In the genomic region with DNA sequence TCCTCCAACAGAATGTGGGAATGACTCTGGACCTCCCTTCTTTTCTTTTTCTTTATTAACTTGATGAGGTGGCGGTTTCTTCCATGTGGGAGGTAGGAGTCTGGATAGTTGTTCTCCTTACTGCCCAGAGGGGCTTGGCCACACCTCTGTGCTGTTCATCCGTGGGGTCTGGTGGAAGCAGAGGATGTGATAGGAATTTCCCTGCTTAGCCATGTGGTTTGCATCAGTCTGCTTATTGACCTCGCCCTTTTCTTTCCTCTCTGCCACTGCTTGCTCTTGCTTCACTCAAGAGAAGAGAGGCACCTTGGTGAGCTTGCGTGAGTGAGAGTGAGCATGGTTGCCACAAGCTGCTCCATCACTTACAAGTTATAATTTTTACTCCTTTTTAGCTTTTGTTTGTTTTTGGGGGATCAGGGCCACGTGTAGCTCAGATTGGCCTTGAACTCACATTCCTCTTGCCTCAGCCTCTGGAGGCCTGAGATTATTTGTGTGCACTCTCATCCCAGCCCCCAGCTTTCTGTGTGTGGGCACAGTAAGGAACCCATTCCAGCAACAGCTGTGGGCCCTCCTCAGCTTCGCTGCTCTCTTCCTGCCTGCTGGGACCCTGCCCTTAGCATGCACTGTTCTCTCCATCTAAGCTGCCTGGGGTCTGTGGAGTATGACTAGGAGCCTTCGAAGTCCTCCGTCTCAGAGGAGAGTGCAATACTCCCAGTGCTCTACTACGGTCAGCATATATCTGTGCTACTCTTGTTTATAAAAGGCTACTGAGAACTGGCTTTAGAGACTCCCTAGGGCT, we compare ENCODE assay signal across 10 mouse cellular contexts. TPM values are rescaled to one million over a fixed set of nuclear protein-coding genes. Genes with fewer than 3 reads are reported as not detected.
DNase-seq lines count a peak whose midpoint lies in the region; ATAC-seq and TF ChIP-seq lines count a peak whose summit lies in the region.
"Had no signal": no experiment of that assay in that cellular context is flagged by ENCODE, and none has a peak within 500 bp of the region (broad histone marks: within the 10 kb centered on the region; RNA-seq: fewer than 3 reads in every experiment).

No protein-coding gene starts in this region.

- intact Hi-C loops in heart, postnatal 14 days (cut with DNase I): no loop called here

- TF ChIP-seq CTCF in kidney, postnatal 0 days (IDR thresholded peaks at IDR 0.05; ENCODE audit: low read depth): no peak
- no peak for TF ChIP-seq CTCF in cerebellum, adult 2 months (IDR thresholded peaks at IDR 0.05; ENCODE audit: borderline replicate concordance, insufficient read depth, low read depth, low read length)

- H3K9me3 ChIP-seq in heart, embryonic 12.5 days (replicated peaks): no peaks in the 10 kb centered on the region
- no peaks in the 10 kb centered on the region for H3K9me3 ChIP-seq in neural tube, embryonic 13.5 days
- H3K9me3 ChIP-seq in kidney, postnatal 0 days (replicated peaks; ENCODE audit: low read length): no peaks in the 10 kb centered on the region

- H3K36me3 ChIP-seq in heart, embryonic 12.5 days: no peaks in the 10 kb centered on the region
- H3K36me3 ChIP-seq in neural tube, embryonic 13.5 days: no peaks in the 10 kb centered on the region
- no peaks in the 10 kb centered on the region for H3K36me3 ChIP-seq in kidney, postnatal 0 days (ENCODE audit: insufficient read depth, low read length)

- 0 out of 2 replicates have a peak overlapping the region, but pooled peaks have one; percentile 7 for H3K27ac ChIP-seq in heart, embryonic 12.5 days (ENCODE audit: poor library complexity, severe bottlenecking)
- H3K27ac ChIP-seq in neural tube, embryonic 13.5 days (replicated peaks): peak overlapping the region; percentile 61
- H3K27ac ChIP-seq in kidney, postnatal 0 days: peak overlapping the region; percentile 65
- no peak overlapping the region for H3K27ac ChIP-seq in cerebellum, adult 2 months (ENCODE audit: insufficient read depth, low read length)

- no peak for TF ChIP-seq POLR2A in cerebellum, adult 2 months (IDR thresholded peaks at IDR 0.05; ENCODE audit: borderline replicate concordance, insufficient read depth, low read length)

- H3K4me1 ChIP-seq in heart, embryonic 12.5 days (replicated peaks): peaks cover 64% of the 10 kb centered on the region
- peaks cover 67% of the 10 kb centered on the region for H3K4me1 ChIP-seq in neural tube, embryonic 13.5 days (replicated peaks)
- H3K4me1 ChIP-seq in kidney, postnatal 0 days (replicated peaks; ENCODE audit: insufficient read depth, low read length): peaks cover 51% of the 10 kb centered on the region
- H3K4me1 ChIP-seq in cerebellum, adult 2 months (ENCODE audit: control insufficient read depth, insufficient read depth, low read length): no peaks in the 10 kb centered on the region; the same call in 1 of the 2 replicates

- WGBS in heart, embryonic 12.5 days: 52% methylated on average over 9 of the region's 9 CpGs
- 57% methylated on average over 9 of the region's 9 CpGs for WGBS in neural tube, embryonic 13.5 days
- WGBS in kidney, postnatal 0 days: 41% methylated on average over 9 of the region's 9 CpGs
- WGBS in cerebellum, adult 2 months: 54% methylated on average over 9 of the region's 9 CpGs

- no peak overlapping the region for H3K4me3 ChIP-seq in heart, embryonic 12.5 days
- no peak overlapping the region for H3K4me3 ChIP-seq in neural tube, embryonic 13.5 days
- no peak overlapping the region for H3K4me3 ChIP-seq in kidney, postnatal 0 days (replicated peaks; ENCODE audit: low read depth, low read length)
- H3K4me3 ChIP-seq in cerebellum, adult 2 months (replicated peaks; ENCODE audit: insufficient read depth, low read depth, low read length): no peak overlapping the region

- H3K27me3 ChIP-seq in heart, embryonic 12.5 days (replicated peaks): no peaks in the 10 kb centered on the region
- H3K27me3 ChIP-seq in neural tube, embryonic 13.5 days: no peaks in the 10 kb centered on the region
- H3K27me3 ChIP-seq in kidney, postnatal 0 days (ENCODE audit: insufficient read depth, low read length): no peaks in the 10 kb centered on the region
- H3K27me3 ChIP-seq in cerebellum, adult 2 months (ENCODE audit: control insufficient read depth, insufficient read depth, low read length): no peaks in the 10 kb centered on the region

- peak; percentile 66; the same call in 1 of the 2 replicates for ATAC-seq in heart, embryonic 12.5 days (ENCODE audit: insufficient number of reproducible peaks, low FRiP score)
- no peak for ATAC-seq in neural tube, embryonic 13.5 days (ENCODE audit: low read depth)
- no peak for ATAC-seq in kidney, postnatal 0 days (replicated peaks; ENCODE audit: low FRiP score, low read depth)

- H3K4me2 ChIP-seq in heart, embryonic 12.5 days: no peak overlapping the region
- no peak overlapping the region for H3K4me2 ChIP-seq in neural tube, embryonic 13.5 days
- no peak overlapping the region for H3K4me2 ChIP-seq in kidney, postnatal 0 days (ENCODE audit: low read length)

- no peak for DNase-seq in heart, postnatal 14 days
- DNase-seq in neural tube, embryonic 10.5 days (ENCODE audit: extremely low spot score, low spot score): no peak
- DNase-seq in kidney, postnatal 0 days (ENCODE audit: low spot score): peak; percentile 57
- no peak for DNase-seq in cerebellum, postnatal 36 days
- DNase-seq in cerebellum, adult 11 months: no peak
- DNase-seq in cerebellum, adult 2 months: no peak
- DNase-seq: gastrocnemius, postnatal 10 days; thymus, adult 2 months had no signal

- H3K9ac ChIP-seq in heart, embryonic 12.5 days: no peak overlapping the region
- H3K9ac ChIP-seq in neural tube, embryonic 13.5 days: no peak overlapping the region
- H3K9ac ChIP-seq in kidney, postnatal 0 days (ENCODE audit: low read depth, low read length): no peak overlapping the region

RNA-seq across cellular contexts. Expression of gene Sept11, which starts 31.0 kb away (rescaled TPM):
- 115 and 123 TPM in 2 replicates for polyA plus RNA-seq in heart, embryonic 12.5 days (2016; fragmentation: Nextera tagmentation; extraction: Ambion mirVana)
- 10 to 100 TPM; 48.7 to 54.9 TPM for total RNA-seq in heart, postnatal 14 days (2021)
- 156 and 189 TPM in 2 replicates for polyA plus RNA-seq in neural tube, embryonic 13.5 days (2015; fragmentation: Nextera tagmentation; extraction: Ambion mirVana)
- polyA plus RNA-seq in kidney, postnatal 0 days (2015; fragmentation: Nextera tagmentation; extraction: Ambion mirVana): 140 and 154 TPM in 2 replicates
- 74.0 and 77.7 TPM in 2 replicates for polyA plus RNA-seq in cerebellum, adult 2 months (2012; rRNA removed)
